Comparison of ENCODE assay signal across 15 mouse cellular contexts in genomic region chr14:79516751-79517150, GRCm38 (mm10). TPM values are rescaled to one million over a fixed set of nuclear protein-coding genes. Genes with fewer than 3 reads are reported as not detected.
DNase-seq lines count a peak whose midpoint lies in the region; ATAC-seq and TF ChIP-seq lines count a peak whose summit lies in the region.
"Had no signal": no experiment of that assay in that cellular context is flagged by ENCODE, and none has a peak within 500 bp of the region (broad histone marks: within the 10 kb centered on the region; RNA-seq: fewer than 3 reads in every experiment).

No protein-coding gene starts in this region.

- DNase-seq in heart, postnatal 0 days (ENCODE audit: low spot score) = no peak
- DNase-seq in heart, adult 18-20 months = no peak
- DNase-seq in thymus, postnatal 0 days (ENCODE audit: low spot score) = peak; percentile 28
- no peak for DNase-seq in thymus, postnatal 36 days
- no peak for DNase-seq in layer of hippocampus, adult 18-20 months (ENCODE audit: low spot score in 2 of 2)
- no peak for DNase-seq in limb, embryonic 10.5 days (ENCODE audit: low spot score)
- DNase-seq: layer of hippocampus, adult 9-11 months; right cerebral cortex, postnatal 25 days had no signal

- no peak overlapping the region; the same call in 1 of the 2 replicates for H3K9ac ChIP-seq in heart, postnatal 0 days (replicated peaks; ENCODE audit: low read depth, low read length)
- no peak overlapping the region for H3K9ac ChIP-seq in intestine, postnatal 0 days (ENCODE audit: low read depth, low read length)
- H3K9ac ChIP-seq: forebrain, embryonic 15.5 days; limb, embryonic 13.5 days; midbrain, embryonic 15.5 days had no signal

- TF ChIP-seq EP300 in heart, postnatal 0 days (IDR thresholded peaks at IDR 0.05; ENCODE audit: low read depth) = no peak

- peak overlapping the region; percentile 26; the same call in 1 of the 2 replicates for H3K4me3 ChIP-seq in heart, postnatal 0 days (ENCODE audit: low read depth, low read length)
- peak overlapping the region; percentile 31 for H3K4me3 ChIP-seq in intestine, postnatal 0 days (ENCODE audit: low read depth, low read length)
- H3K4me3 ChIP-seq in limb, embryonic 10.5 days = no peak overlapping the region
- H3K4me3 ChIP-seq: forebrain, embryonic 15.5 days; limb, embryonic 13.5 days; midbrain, embryonic 15.5 days had no signal

- no peak for TF ChIP-seq CTCF in heart, postnatal 0 days (IDR thresholded peaks at IDR 0.05; ENCODE audit: low read depth)
- no peak for TF ChIP-seq CTCF in intestine, postnatal 0 days (IDR thresholded peaks at IDR 0.05; ENCODE audit: low read depth)

- no peaks in the 10 kb centered on the region for H3K9me3 ChIP-seq in heart, postnatal 0 days (replicated peaks; ENCODE audit: control insufficient read depth, low read length)
- no peaks in the 10 kb centered on the region for H3K9me3 ChIP-seq in intestine, postnatal 0 days (ENCODE audit: control insufficient read depth)
- H3K9me3 ChIP-seq in limb, embryonic 10.5 days (replicated peaks) = no peaks in the 10 kb centered on the region
- H3K9me3 ChIP-seq: forebrain, embryonic 15.5 days; limb, embryonic 13.5 days; midbrain, embryonic 15.5 days had no signal

- H3K27me3 ChIP-seq in heart, postnatal 0 days (ENCODE audit: control insufficient read depth, insufficient read depth, low read length) = no peaks in the 10 kb centered on the region
- H3K27me3 ChIP-seq in intestine, postnatal 0 days (replicated peaks; ENCODE audit: control insufficient read depth, insufficient read depth, low read length) = no peaks in the 10 kb centered on the region
- no peaks in the 10 kb centered on the region for H3K27me3 ChIP-seq in limb, embryonic 10.5 days (ENCODE audit: low read depth, poor library complexity, severe bottlenecking)
- H3K27me3 ChIP-seq: forebrain, embryonic 15.5 days; limb, embryonic 13.5 days; midbrain, embryonic 15.5 days had no signal

- H3K36me3 ChIP-seq in heart, postnatal 0 days (replicated peaks; ENCODE audit: control insufficient read depth, insufficient read depth, low read length) = no peaks in the 10 kb centered on the region
- H3K36me3 ChIP-seq in intestine, postnatal 0 days (ENCODE audit: control insufficient read depth, insufficient read depth) = no peaks in the 10 kb centered on the region
- no peaks in the 10 kb centered on the region for H3K36me3 ChIP-seq in limb, embryonic 10.5 days
- H3K36me3 ChIP-seq: forebrain, embryonic 15.5 days; limb, embryonic 13.5 days; midbrain, embryonic 15.5 days had no signal

- 82% methylated on average over 2 of the region's 2 CpGs for WGBS in heart, postnatal 0 days
- 38% methylated on average over 2 of the region's 2 CpGs for WGBS in intestine, postnatal 0 days
- WGBS in limb, embryonic 10.5 days = 84% methylated on average over 2 of the region's 2 CpGs

- H3K4me1 ChIP-seq in heart, postnatal 0 days (ENCODE audit: control insufficient read depth, insufficient read depth) = peaks cover 15% of the 10 kb centered on the region
- H3K4me1 ChIP-seq in intestine, postnatal 0 days (replicated peaks; ENCODE audit: control insufficient read depth, insufficient read depth, low read length) = 0 out of 2 replicates have a peak, but pooled peaks cover 6% of the 10 kb centered on the region
- H3K4me1 ChIP-seq in limb, embryonic 10.5 days = no peaks in the 10 kb centered on the region; the same call in 1 of the 2 replicates
- H3K4me1 ChIP-seq: forebrain, embryonic 15.5 days; midbrain, embryonic 15.5 days had no signal

- H3K27ac ChIP-seq in heart, postnatal 0 days (ENCODE audit: low read depth) = no peak overlapping the region
- peak overlapping the region; percentile 28 for H3K27ac ChIP-seq in intestine, postnatal 0 days (ENCODE audit: low read depth, low read length)
- H3K27ac ChIP-seq in limb, embryonic 10.5 days = no peak overlapping the region
- H3K27ac ChIP-seq: forebrain, embryonic 15.5 days; limb, embryonic 13.5 days; midbrain, embryonic 15.5 days had no signal

- H3K4me2 ChIP-seq in heart, postnatal 0 days (ENCODE audit: low read depth, low read length) = peak overlapping the region; percentile 7; the same call in 1 of the 2 replicates
- H3K4me2 ChIP-seq in intestine, postnatal 0 days (replicated peaks; ENCODE audit: low read depth) = peak overlapping the region; percentile 54
- H3K4me2 ChIP-seq: forebrain, embryonic 15.5 days; heart, embryonic 11.5 days; limb, embryonic 13.5 days; midbrain, embryonic 15.5 days had no signal

- no peak for ATAC-seq in heart, postnatal 0 days (ENCODE audit: insufficient read depth, low read depth)
- no peak for ATAC-seq in intestine, postnatal 0 days
- ATAC-seq in granulocyte monocyte progenitor cell, adult 5-6 weeks (replicated peaks; ENCODE audit: poor library complexity, severe bottlenecking) = no peak
- ATAC-seq: forebrain, embryonic 15.5 days; hindbrain, embryonic 16.5 days; midbrain, embryonic 15.5 days had no signal

RNA-seq across cellular contexts. Expression of gene Wbp4, which starts 35.4 kb away (rescaled TPM):
- 9.5 and 10.0 TPM in 2 replicates for total RNA-seq in heart, postnatal 0 days (2014; rRNA removed; ENCODE audit: low replicate concordance)
- 26.6 and 27.2 TPM in 2 replicates for polyA plus RNA-seq in heart, postnatal 0 days (2015; fragmentation: Nextera tagmentation; extraction: Ambion mirVana)
- total RNA-seq in heart, adult 18-20 months (2021) = 10 to 100 TPM; 20.5 to 21.7 TPM
- 45.7 and 49.9 TPM in 2 replicates for polyA plus RNA-seq in thymus, postnatal 0 days (2015; fragmentation: Nextera tagmentation; extraction: Ambion mirVana)
- 29.8 and 31.0 TPM in 2 replicates for polyA plus RNA-seq in intestine, postnatal 0 days (2015; fragmentation: Nextera tagmentation; extraction: Ambion mirVana)
- 15.3 and 28.1 TPM in 2 replicates for total RNA-seq in granulocyte monocyte progenitor cell, adult 5-6 weeks (2014; fragmentation: Nextera tagmentation)
- 70.8 and 75.0 TPM in 2 replicates for total RNA-seq in granulocyte monocyte progenitor cell, adult 5-6 weeks (2017)
- 10 to 100 TPM; 50.0 to 54.8 TPM for total RNA-seq in layer of hippocampus, adult 18-20 months (2021)
- 39.2 and 41.0 TPM in 2 replicates for polyA plus RNA-seq in limb, embryonic 10.5 days (2016; fragmentation: Nextera tagmentation; extraction: Ambion mirVana)

RNA-seq across cellular contexts. Expression of gene Elf1, which starts 35.8 kb away (rescaled TPM):
- 11.0 and 13.2 TPM in 2 replicates for total RNA-seq in heart, postnatal 0 days (2014; rRNA removed; ENCODE audit: low replicate concordance)
- polyA plus RNA-seq in heart, postnatal 0 days (2015; fragmentation: Nextera tagmentation; extraction: Ambion mirVana) = 7.0 and 7.4 TPM in 2 replicates
- 10 to 100 TPM; 12.4 to 15.0 TPM for total RNA-seq in heart, adult 18-20 months (2021)
- 86.6 and 108 TPM in 2 replicates for polyA plus RNA-seq in thymus, postnatal 0 days (2015; fragmentation: Nextera tagmentation; extraction: Ambion mirVana)
- 19.2 and 20.0 TPM in 2 replicates for polyA plus RNA-seq in intestine, postnatal 0 days (2015; fragmentation: Nextera tagmentation; extraction: Ambion mirVana)
- 92.6 and 98.6 TPM in 2 replicates for total RNA-seq in granulocyte monocyte progenitor cell, adult 5-6 weeks (2014; fragmentation: Nextera tagmentation)
- total RNA-seq in granulocyte monocyte progenitor cell, adult 5-6 weeks (2017) = 178 and 188 TPM in 2 replicates
- total RNA-seq in layer of hippocampus, adult 18-20 months (2021) = 1 to 10 TPM; 4.7 to 5.1 TPM
- 3.6 and 5.8 TPM in 2 replicates for polyA plus RNA-seq in limb, embryonic 10.5 days (2016; fragmentation: Nextera tagmentation; extraction: Ambion mirVana)
